Mouse (Mus musculus) spleen, postnatal 14 days (tissue): Measurements from ENCODE around the gene Spata9.

Source experiments
- DNase-seq, 2 experiments: peaks; one replicate each; pipeline ENCODE4 v3.0.0; 2021 to 2022; ENCODE audit warnings: low spot score in 2 of 2

Spata9 gene

DNA sequence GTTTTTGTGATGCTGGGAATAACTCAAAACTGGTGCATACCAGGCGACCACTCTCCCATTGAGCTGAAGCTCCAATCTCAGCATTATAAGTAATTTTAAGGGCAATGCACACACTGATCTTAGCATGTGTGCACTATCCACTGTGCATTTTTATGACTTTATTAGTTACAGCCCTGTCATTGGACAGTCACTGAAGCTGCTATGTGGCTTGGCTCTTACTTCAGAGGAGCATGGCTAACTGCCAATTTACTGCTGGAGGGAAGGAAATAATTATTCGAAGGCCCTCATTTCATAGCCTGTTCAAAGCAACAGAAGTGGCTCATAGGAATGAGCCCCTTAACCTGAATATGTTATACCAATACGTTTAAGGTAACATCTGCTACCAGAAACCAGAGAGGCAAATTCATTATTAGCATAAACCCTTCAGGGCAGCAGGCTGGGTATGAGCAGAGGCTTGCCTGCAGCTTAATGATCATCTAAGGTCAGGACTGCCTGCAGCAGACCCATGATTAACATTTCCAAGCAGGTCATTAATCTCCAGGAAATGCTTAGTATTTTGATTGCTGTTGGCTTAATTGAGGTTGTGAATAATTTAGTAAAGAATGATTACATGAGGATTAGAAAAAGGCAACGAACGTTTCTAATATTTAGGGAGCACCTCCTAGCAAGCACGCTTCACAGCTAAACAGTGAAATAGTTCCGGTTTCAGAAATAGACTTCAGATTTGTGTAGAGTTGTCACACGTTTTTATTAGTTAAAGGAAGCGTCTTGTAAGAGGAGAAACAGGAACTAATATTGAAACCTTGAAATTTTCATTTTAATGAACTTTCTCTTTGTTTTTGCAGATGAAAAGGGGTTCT, 25.4 kb downstream of the Spata9 start:
- DNase-seq = no peak

GRCm38 (mm10) chr13:76003272-76003671, 36.3 kb downstream of the Spata9 start:
- DNase-seq = no peak

DNA sequence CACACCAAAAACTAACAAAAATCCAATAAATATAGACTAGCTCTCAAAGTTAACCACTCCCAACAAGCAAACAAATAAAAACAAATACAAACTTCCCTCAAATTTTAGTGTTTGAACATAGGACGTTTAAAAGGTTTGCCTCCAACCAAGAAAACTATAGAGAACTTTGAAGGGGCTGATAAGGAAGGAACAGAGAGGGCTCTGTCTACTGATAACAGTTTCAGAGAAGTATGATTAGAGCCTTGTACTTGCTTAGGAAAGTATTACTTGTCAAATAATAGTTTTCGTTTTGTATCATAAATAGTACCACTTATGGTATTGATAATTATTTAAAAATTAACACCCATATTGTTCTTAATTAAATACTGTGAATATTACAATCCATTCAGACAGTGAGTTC, 47.6 kb downstream of the Spata9 start:
- no peak for DNase-seq

DNA sequence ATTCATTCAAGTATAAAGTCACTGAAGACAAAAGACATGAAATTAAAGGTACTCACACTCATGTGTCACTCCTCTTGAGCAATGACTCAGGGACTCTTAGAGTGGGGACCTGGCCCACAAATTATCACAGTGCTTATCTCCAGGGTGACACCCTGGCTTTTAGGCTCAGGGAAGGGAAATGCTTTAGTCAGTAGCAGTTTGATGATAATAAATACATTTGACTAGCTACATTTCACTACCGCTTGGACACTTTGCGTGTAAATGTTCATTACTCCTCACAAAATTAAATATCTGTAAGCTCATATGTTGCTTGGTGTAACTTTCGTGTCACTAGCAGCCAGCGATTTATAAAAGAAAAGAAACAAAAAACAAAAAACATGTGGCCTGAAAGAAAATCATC, 50.5 kb downstream of the Spata9 start:
- no peak for DNase-seq

DNA sequence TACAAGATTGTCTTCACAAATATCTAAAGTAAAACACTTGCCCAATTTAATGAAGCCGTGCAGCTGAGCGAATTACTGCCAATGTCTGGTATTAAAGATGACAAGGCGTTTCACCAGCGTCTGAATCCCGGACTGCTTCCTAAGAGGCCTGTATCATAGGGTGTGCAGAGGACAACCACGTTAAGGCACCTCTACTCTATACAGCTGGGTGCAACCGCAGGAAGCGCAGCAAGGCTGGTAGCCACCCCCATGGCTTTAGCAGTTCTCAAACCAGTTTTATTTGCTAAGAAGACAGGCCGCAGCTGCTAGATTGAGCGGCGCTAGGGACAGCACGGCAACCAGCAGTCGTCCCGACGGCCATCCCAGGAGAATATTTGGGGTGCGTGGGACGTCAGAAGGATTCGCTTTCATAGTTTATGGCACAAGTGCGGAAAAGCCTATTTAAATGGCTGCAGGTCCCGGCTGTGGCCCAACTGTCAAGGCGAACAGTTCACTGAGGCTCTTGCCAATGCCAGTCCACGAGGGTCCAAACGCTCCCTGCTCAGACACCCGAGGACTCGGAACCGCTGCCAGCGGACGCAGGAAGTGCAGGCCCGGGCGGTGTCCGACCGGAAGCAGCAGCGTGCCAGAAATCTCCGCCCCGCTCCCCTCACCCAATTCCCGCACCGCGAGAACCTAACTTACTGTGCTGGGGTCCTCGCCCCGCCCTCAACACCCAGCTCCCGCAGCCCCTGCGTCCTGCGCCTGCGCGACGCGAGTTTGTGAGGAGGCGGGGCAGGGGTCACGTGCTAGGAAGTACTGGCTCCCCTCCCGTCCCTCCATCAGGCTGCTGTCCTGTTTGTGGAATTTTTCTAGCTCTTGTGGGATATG, 51.3 kb downstream of the Spata9 start, which contains the start of gene Rfesd:
TSS of gene Rfesd (minus strand) at position 746 of the 870 bp plus-strand sequence.
- peak; percentile 90 to 92 for DNase-seq

DNA sequence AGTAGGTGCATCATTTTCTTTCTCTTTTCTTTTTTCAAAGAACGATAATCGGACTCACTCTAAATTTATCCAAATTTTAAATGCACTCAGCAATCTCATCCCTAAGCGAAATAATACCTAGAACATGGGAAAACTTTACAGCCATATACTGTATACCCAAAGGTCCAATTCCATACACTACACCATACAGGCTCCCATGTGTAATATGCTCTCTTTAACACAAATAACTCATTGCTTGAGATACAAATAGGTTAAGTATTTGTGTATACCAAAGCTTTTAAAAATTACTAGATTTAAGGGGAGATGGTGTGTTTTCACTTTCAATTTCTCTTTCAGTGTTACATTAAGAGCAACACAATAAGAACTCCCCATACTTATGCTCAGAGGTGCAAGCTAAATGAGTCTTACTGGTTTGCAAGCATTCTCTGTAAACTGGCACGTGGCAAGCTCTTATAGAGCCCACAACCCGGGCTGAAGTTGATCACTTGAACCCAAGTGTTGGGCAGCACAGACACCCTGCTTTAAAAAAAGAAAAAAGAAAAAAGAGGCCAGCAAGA, 52.0 kb downstream of the Spata9 start:
- no peak for DNase-seq

GRCm38 (mm10) chr13:76021782-76022181, 54.8 kb downstream of the Spata9 start:
- DNase-seq = no peak

DNA sequence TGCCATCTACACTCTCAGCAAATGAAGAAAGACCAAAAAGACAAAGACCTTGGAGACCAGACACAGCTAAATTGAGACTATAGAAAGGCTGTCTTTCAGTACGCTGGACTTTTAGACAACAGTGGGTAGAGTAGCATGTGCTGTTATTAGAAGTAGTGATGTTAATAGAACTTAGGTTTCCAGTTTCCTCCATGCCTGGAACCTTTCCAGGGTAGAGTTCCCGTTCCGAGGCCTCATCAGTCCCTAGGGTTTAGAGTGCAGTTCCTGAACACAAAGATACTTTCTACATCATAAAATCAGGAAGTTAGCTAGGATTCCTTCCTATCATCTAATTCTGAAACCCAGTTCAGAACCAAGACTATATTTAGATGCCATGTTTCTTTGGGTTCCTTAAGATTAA, 57.6 kb downstream of the Spata9 start:
- no peak for DNase-seq

DNA sequence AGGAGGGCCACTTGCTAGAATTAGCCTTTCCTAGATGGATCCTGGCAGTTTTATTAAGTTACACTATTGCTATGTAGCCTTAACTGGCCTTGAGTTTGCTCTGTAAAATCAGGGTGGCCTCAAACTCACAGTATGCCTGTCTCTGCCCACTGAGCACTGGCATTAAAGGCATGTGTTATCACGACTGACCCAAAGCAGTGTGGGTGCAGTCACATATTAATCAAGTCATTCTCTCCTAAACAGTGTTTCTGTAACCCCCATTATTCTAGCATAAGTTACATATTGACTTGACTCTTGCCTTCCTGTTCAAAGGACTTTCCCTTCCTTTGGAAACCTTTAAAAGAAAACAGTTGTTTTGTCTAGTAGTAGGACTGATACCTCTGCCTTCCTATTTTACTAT, 75.5 kb downstream of the Spata9 start:
- DNase-seq = no peak

- DNase-seq = no peak
These were observed 78.0 kb downstream of the Spata9 start for GRCm38 (mm10) chr13:76044971-76045370.
